Mouse (Mus musculus) lung, postnatal 10 days (tissue): Measurements from ENCODE around the gene H2-Q7.
"Not testable (repeated sequence)": the region's sequence is repeated elsewhere in the genome, so short reads cannot be mapped to it uniquely, and the experiment has no call there.

ENCODE experiments used
- DNase-seq: peaks from one replicate; pipeline ENCODE4 v3.0.0; 2021

H2-Q7 gene

DNA sequence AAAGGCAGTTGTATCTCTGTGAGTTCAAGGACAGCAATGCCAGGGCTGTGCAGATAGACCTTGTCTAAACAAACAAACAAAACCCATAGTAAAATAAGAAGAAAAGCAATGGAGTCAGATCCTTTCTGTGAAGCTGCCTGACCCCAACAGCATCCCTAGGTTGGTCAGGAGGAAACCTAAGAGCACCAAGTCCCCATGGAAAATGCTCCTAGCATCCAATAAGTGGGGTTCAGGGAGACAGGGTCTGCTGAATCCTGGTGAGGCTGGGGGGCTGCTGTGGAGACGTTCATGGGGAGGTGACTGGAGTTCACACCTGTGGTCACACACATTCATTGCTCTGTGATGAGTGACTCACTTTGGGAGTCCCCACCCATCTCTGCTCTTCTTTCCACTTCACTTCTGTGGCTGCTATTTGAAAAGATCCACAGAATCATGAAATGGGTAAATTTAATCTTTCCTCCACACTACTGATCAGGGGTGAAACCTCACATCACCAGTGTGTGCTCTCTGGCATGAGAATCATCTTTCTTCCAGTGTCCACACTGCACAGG is 1.5 kb upstream of the H2-Q7 start:
- DNase-seq: not testable (repeated sequence)

DNA sequence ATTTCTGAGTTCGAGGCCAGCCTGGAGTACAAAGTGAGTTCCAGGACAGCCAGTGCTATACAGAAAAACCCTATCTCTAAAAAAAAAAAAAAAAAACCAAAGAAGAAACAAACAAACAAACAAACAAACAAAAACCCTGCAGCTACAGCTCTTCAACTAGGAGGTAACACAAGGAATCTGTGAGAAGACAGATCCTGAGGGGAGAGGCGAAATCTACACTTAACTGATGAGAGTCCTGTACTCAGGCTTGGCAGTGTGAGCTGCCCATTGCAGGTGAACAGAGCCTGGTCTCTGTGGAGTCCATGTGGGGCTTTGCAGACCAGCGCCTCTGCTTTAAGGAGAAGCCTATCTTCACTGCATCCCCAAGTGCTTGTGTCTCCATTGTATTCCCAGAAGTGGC is 560 bp upstream of the H2-Q7 start:
- not testable (repeated sequence) for DNase-seq

DNA sequence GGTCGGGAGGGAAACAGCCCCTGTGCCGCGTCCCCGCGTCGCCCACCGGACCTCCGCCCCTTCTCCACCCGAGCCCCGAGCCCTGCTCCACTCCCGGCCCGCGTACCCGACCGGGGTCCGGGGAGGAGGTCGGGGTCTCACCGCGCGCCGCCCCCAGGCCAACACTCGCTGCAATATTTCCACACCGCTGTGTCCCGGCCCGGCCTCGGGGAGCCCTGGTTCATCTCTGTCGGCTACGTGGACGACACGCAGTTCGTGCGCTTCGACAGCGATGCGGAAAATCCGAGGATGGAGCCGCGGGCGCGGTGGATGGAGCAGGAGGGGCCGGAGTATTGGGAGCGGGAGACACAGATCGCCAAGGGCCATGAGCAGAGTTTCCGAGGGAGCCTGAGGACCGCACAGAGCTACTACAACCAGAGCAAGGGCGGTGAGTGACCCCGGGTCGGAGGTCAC is 366 bp downstream of the H2-Q7 start:
- not testable (repeated sequence) for DNase-seq

DNA sequence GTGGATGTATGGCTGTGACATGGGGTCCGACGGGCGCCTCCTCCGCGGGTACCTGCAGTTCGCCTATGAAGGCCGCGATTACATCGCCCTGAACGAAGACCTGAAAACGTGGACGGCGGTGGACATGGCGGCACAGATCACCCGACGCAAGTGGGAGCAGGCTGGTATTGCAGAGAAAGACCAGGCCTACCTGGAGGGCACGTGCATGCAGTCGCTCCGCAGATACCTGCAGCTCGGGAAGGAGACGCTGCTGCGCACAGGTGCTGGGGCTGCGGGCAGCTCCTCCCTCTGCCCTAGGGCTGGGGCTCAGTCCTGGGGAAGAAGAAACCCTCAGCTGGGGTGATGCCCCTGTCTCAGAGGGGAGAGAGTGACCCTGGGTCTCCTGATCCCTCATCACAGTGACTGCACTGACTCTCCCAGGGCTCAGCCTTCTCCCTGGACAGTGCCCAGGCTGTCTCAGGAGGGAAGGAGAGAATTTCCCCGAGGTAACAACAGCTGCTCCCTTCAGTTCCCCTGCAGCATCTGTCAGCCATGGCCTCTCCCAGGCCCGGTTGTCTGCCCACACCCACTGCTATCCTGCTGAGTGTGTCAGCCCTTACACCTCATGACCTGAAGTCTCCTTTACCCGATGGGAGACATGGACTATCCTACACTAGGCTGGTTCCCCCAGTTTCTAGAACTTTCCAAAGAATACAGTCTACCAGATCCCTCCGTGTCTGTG is 1.1 kb downstream of the H2-Q7 start:
- not testable (repeated sequence) for DNase-seq

DNA sequence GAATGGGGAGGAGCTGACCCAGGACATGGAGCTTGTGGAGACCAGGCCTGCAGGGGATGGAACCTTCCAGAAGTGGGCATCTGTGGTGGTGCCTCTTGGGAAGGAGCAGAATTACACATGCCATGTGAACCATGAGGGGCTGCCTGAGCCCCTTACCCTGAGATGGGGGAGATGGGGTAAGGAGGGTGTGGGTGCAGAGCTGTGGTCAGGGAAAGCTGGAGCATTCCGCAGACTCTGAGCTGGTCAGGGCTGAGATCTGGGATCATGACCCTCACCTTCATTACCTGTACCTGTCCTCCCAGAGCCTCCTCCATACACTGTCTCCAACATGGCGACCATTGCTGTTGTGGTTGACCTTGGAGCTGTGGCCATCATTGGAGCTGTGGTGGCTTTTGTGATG is 3.4 kb downstream of the H2-Q7 start:
- not testable (repeated sequence) for DNase-seq

DNA sequence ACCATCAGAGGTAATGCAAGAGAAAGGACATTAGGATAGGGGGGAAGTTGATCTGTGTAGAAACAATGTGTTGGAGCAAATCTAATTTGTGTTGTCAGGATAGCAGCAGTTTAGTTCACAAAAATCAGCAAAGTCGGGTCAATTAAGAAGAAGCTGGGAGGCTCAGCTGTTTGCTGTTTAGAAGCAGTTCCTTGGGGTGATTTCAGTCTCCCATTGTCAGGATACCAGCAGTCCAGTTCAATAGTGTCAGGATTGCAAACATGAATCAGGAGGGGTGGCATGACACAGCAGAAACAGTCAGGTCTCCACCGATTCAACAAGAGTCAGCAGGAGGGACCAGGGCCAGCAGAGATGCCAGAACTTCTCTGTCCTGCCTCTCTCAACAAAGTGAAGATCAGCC is 5.6 kb downstream of the H2-Q7 start:
- DNase-seq: not testable (repeated sequence)

DNA sequence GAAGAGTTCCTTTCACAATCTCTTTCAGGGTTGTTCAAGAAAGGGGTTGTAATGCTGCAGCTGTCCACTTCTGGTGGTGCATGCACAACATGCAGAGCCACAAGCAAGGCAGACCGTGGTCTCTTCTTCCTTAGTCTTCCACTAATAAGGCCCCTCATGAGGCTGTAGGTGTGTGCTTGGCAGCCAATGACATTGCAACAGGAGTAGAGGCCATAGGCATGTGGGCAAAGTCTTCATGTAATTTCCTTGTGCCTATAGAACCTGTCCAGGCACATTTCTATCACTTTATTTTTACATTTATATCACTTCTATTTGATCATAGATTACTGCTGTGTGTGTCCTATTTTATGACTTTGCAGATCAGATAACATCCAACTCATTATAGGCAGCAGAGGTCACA is 19.3 kb downstream of the H2-Q7 start:
- DNase-seq: not testable (repeated sequence)

DNA sequence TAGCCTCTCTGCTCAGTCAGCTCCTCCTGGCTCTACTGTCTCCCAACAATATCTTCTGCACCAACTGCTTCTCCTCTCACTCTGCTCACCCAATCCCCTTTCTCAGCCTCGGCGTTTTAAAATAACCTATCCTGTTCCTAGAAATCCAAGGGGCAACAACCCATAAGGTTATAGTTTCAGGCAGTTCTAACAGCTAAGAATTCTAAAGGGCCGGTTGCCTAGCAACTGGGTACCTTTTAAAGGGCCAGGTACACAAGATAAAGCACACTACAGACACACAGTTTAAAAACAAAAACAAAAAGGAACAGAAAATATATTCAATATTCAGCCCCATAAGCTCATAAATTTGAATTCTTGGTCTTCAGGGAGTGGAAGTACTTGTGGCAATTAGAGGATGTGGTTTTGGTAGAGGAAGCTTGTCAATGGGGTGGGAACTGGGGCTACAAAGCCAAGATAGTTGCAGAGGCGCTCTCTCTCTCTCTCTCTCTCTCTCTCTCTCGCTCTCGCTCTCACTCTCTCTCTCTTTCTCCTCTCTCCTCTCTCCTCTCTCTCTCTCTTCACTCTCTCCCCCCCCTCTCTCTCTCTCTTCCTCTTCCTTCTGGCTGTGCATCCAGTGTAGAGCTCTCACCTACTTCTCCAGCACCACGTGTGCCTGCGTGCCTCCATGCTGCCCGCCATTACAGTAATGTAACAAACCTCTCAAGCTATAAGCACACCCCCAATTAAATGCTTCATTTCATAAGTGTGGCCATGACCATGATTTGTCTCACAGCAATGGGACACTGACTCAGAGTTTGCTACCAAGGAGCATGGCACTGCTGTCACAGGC is 21.8 kb downstream of the H2-Q7 start:
- not testable (repeated sequence) for DNase-seq

DNA sequence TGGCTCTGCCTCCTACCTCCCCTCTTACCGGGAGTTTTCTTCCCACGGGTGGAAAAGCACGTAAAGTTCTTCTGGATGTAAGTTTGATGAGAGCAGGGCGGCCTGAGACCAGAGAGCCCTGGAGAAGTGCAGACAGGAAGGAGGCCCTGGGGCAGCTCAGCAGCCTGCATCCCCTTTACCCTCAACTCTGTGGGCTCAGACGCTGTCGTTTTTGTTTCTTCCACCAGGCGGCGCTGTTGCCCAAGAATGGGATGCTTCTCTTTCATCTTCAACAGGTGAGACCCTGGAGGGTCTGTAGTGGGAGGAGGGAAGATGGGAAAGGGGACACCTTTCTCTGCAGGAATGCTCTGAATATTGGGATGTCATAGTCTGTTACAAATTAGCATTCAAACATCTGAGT is 26.7 kb downstream of the H2-Q7 start:
- DNase-seq: not testable (repeated sequence)

DNA sequence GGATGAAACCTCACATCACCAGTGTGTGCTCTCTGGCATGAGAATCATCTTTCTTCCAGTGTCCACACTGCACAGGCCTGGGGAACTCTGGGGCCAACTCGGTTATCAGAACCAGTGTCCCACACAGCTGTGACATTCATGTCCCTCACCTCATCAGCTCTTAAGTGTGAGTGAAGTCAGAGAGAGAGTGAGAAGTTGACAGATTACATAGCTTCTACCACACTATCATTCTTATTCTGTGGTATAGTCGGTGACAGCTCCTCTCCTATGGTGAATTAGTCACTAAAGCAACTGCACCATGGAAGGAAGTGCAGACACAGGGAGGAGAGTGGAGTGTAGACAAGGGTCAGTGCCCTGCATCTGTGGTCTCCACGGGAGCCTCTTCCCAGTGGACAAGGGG is 30.0 kb downstream of the H2-Q7 start:
- DNase-seq: not testable (repeated sequence)

DNA sequence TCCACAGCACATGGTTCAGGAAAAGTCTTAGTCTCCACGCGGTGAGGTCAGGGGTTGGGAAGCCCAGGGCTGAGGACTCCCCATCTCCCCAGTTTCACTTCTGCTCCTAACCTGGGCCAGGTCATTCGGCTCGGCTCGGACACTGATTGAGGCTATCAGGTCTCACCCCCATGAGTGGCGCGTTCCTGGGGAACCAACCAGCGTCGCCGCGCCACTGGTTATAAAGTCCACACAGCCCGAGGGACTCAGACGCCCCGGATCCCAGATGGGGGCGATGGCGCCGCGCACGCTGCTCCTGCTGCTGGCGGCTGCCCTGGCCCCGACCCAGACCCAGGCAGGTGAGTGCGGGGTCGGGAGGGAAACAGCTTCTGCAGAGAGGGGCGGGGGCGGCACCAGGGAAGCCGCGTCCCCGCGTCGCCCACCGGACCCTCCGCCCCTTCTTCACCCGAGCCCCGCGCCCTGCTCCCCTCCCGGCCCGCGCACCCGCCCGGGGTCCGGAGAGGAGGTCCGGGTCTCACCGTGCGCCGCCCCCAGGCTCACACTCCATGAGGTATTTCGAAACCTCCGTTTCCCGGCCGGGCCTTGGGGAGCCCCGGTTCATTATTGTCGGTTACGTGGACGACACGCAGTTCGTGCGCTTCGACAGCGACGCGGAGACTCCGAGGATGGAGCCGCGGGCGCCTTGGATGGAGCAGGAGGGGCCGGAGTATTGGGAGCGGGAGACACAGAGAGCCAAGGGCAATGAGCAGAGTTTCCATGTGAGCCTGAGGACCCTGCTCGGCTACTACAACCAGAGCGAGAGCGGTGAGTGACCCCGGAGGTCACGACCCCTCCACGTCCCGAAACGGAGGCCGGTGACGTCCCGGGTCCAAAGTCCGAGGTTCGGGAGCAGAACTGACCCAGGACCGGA is 31.1 kb downstream of the H2-Q7 start, which contains the start of gene H2-Q10:
TSS of gene H2-Q10 (plus strand) at position 248 of the 910 bp plus-strand sequence.
- DNase-seq: no peak

DNA sequence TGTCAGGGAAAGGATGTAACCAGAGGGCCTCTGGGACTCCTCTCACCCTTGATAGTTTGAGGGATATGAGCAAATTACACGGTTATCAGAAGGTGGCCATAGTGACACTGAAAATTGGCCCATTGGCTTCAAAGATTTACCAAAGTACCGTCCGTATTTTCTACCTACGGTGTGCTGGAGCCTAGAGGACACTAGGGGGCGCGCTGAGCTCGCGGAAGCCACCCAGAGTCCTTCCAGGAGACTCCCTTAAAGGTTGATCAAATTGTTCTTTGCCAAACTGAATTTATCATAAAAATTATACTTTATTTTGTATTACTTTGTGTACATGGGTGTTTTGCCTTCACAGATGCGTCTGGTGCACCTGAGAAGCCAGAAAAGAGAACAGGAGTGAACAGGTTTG is 45.1 kb downstream of the H2-Q7 start:
- DNase-seq: peak; percentile 61

DNA sequence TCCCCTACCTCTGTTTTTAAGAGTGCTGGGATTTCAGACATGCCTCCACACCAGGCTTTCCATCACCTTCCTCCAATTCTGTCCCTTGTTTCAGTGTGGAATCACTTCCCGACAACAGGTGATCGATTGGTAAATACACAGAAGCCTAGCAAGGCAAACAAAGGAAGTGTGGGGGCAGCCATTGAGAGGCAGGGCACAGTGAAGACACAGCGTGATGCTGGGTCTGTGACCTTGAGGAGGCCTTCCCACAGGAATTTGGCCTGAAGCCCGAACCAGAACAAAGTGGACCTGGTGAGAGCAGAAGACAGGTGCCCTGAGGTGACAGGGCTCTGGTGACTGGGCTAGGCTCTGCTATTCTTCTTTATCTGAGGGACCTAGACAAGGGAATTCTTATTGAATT is 46.7 kb downstream of the H2-Q7 start:
- no peak for DNase-seq

DNA sequence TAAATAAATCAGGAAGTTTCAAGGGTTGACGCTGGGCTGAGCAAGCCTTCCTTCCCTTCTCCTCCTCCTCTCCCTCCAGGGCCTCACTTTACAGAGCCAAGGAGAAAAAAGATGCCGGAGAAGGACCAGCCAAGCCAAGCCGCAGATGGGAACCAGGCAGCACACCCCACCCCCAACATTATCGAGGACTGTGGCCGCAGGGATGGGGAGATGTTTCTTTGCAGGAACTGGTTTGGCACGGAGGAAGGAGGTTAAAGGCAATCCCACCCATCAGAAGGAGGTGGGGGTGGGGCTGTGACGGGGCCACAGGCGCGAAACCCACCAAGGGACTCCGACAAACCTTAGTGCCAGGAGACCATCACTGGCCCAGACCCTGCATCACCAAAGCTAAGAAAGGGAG is 47.8 kb downstream of the H2-Q7 start:
- no peak for DNase-seq

DNA sequence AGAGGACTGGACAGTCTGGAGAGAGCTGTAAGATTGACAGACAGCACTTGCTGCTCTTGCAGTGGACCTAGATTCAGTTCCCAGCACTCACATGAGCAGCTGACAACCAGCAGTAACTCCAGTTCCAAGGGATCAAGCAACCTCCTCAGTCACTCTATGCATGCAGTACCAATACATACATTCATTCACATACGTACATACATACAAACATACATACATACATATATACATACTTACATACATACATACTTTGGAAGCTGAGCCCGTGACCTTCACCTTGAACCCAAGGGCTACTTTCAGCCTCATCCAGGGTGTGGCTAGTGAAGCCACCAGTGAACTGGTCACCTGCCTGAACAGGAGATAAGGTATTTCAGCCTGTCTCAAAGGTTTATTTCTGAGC is 49.1 kb downstream of the H2-Q7 start:
- DNase-seq: no peak

DNA sequence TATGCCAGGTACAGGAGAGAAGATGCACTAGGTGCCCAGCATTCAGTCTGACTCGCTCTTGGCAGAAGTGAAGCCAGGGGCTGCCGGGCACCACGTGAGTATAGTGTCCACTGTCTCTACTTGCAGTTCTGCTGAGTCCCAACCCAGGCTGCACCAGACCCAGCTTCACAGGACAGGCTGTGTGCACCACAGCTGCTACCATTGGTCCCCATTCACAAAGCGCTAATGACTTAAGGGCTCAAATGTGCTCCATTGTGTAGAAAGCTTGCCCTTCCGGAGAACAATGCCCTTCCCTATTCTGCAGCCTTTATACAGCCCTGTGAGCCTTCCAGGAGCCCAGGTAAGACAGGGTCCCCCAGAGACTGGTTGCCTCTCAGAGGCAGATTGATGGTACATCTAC is 51.4 kb downstream of the H2-Q7 start:
- DNase-seq: no peak
